Mouse (Mus musculus) spleen, postnatal 14 days (tissue): ENCODE results near the gene Zfp934.
A peak's percentile ranks its signal among the peaks of the same experiment; 100 is the strongest.
"Not testable (repeated sequence)": the region's sequence is repeated elsewhere in the genome, so short reads cannot be mapped to it uniquely, and the experiment has no call there.

Experiments
- DNase-seq, 2 experiments: peaks; one replicate each; pipeline ENCODE4 v3.0.0; 2021 to 2022; ENCODE audit warnings: low spot score in 2 of 2

The Zfp934 gene

DNA sequence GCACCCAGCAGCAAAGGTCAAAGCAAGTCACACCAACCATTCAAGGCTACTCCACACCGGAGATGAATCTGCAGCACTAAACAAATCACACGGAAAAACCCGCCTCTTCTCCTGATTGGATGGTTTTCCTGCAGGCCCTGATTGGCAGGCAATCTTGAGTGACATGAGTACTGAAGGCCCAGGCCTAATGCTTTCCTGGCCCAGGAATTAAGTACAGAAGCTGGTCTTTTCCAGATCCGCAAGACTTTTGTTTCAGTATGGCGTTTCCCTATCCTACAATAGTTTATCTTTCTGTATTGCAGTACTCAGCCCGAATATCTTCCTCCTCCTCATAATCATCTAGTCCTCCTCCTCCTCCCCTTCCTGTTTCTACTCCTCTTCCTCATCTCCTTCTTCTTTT is at the start of gene Zfp934:
Gene Zfp934 (minus strand): TSS at position 101 of the 400 bp plus-strand sequence.
- not testable (repeated sequence) for DNase-seq

- DNase-seq, result not testable (repeated sequence)
These were observed 46.5 kb upstream of the Zfp934 start for GRCm38 (mm10) chr13:62617449-62617848.

DNA sequence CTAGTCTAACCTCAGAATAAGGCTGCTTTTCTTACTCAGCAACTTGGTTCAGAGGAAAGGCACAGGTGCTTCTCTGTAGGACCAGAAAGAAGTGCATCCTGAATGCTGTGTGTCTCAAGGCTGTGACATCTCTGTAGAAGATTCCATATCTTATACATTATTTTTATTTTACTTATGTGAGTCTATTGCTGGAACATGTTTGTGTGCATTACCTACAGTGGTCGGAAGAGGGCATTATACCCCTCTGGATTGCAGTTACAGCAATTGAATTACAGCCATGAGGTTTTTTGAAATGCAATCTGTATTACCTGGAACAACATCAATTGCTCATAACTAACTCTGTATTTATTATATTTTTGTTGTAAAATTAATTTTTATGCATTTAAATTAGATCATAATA is 9.3 kb downstream of the Zfp934 start:
- DNase-seq, result peak in 1 of 2 experiments; percentile 2

DNA sequence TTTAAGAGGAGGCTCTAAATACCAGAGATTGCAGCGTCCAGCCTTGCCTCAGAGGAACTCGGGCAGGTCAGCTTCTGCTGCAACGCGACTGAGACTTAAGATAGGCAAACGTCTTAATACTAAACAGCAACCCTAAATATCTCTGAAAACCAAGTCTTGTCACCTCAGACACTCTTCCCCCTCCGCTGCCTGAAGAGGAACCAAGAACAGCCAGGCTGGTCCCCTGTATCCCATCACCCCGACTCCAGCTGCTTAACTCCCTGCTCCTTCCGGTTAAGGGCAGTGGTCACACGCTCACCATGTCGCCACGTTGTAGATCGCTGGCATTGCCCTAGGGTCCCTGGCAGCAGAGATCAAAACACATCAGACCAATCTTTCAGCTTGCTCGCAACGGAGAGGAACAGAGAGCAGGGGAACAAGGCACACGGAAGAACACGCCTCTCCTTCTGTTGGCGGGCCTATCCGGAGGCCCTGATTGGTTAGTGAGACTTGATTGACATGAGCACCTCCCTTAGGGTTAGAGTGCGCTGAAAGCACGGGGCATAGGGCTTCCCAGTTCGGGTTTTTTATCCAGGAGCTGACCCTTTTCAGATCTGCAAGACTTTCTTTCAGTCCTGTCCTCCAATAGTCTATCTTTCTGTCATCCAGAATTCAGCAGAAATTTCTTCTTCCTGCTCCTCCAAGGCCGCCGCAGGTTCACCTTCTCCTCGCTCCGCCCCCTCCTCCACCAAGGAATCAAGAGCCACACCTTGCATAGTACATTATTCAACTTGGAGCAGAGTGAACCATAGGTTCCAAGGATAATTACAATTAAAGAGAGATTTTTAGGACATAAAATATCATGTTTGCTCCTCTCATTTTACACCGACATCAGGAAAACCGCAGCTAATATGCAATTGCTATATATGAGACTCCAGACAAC is 12.5 kb downstream of the Zfp934 start, which contains the start of gene Zfp935:
Gene Zfp935 (minus strand): TSS at position 323 of the 922 bp plus-strand sequence.
- DNase-seq, result peak; percentile 39 to 49

GRCm38 (mm10) chr13:62530129-62530528 is 40.9 kb downstream of the Zfp934 start:
- not testable (repeated sequence) for DNase-seq

- not testable (repeated sequence) for DNase-seq
These were observed 60.2 kb downstream of the Zfp934 start for GRCm38 (mm10) chr13:62510641-62511420.

DNA sequence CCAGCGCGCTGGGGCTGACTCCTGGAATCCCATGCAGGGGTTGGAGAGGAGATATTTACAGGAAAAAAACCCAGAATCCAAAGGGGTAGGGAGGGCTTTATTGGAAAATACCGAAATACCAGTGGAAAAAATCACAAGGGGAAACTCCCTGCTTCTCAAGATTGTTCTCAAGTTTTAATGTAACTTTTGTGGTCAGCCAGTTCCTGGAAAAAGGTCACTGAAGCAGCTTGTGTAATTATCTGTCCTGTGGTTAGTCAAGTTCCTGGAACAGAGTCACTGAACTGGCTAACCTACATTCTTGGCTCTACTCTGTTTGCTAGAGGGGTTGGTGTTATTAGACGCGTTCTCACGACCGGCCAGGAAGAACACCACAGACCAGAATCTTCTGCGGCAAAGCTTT is 98.3 kb downstream of the Zfp934 start:
- not testable (repeated sequence) for DNase-seq

- DNase-seq, result peak in 1 of 2 experiments; percentile 12
These were observed 101.1 kb downstream of the Zfp934 start for GRCm38 (mm10) chr13:62469947-62470346.

DNA sequence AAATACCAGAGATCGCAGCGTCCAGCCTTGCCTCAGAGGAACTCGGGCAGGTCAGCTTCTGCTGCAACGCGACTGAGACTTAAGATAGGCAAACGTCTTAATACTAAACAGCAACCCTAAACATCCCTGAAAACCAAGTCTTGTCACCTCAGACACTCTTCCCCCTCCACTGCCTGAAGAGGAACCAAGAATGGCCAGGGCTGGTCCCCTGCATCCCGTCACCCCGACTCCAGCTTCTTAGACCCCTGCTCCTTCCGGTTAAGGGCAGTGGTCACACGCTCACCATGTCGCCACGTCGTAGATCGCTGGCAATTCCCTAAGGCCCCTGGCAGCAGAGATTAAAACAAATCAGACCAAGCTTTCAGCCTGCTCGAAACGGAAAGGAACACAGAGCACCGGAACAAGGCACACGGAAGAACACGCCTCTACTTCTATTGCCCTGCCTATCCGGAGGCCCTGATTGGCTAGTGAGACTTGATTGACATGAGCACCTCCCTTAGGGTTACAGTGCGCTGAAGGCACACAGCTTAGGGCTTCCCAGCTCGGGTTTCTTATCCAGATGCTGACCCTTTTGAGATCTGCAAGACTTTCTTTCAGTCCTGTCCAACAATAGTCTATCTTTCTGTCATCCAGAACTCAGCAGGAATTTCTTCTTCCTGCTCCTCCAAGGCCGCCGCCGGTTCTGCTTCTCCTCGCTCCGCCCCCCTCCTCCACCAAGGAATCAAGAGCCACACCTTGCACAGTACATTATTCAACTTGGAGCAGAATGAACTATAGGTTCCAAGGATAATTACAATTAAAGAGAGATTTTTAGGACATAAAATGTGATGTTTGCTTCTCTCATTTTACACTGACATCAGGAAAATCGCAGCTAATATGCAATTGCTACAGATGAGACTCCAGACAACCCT is 104.3 kb downstream of the Zfp934 start, which contains the start of gene Gm49359:
Gene Gm49359 (minus strand): TSS at position 409 of the 911 bp plus-strand sequence.
- peak; percentile 66 to 76 for DNase-seq
